Mouse (Mus musculus) retina, postnatal 7 days (tissue): Measurements from ENCODE around the gene E130114P18Rik.
A peak's percentile ranks its signal among the peaks of the same experiment; 100 is the strongest.

Experiments
- DNase-seq: peaks from one replicate; pipeline ENCODE4 v3.0.0-alpha.2; 2012; ENCODE audit warnings: low read depth, low spot score

E130114P18Rik gene

GRCm38 (mm10) chr4:97648825-97649625 lies 128.9 kb downstream of the E130114P18Rik start:
- DNase-seq, result peak; percentile 39

DNA sequence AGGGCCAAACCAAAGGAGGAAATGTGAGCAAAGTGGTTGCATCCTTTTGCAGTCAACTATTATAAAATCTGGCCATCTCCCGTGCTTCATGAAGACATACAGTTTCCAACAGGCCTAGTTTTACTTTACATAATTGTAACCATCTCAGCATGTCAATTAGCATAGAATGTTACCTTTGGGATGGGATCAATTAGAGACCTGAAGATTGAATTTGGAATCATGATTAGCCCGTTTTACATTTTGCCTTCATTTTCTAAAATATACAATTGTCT lies 129.5 kb downstream of the E130114P18Rik start:
- no peak for DNase-seq

- DNase-seq, result no peak
These were observed 130.0 kb downstream of the E130114P18Rik start for GRCm38 (mm10) chr4:97647700-97648435.

DNA sequence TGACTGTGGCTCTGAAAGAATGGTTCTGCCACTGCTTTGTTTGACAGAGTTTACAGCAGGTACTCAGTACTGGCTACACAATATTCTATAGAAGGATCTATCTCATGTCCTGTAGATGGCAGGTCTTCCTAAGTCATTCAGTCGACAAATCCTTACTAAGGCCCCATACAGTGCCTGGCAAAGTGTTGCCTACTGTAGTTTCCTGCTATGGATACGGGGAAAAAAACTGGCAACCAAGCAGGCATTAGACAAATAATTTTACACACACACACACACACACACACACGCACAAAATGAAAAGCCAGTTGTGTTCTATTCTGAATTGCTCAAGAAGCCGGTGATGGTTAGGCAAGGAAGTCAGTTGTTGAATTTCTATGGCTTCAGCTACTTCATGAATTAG lies 130.6 kb downstream of the E130114P18Rik start:
- DNase-seq, result no peak

DNA sequence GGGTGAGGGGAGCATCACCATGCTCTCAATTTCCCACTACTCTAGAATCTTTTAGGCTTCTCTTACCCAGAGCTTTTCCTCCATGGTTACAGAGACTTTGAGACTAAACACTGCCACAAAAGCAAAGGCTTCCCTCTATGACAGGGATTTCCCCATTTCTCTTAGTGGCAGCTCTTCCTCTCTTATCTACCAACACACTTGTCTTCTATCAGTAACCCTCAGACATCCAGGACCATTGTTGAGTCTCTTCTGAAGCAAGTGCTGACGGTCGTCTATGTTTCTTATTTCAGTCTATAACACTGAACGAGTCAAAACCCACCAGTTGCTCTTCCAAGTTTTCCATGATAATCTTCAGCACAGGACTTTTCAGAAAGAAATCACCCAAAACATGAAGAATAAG lies 137.5 kb downstream of the E130114P18Rik start:
- no peak for DNase-seq

- DNase-seq, result no peak
These were observed 141.3 kb downstream of the E130114P18Rik start for GRCm38 (mm10) chr4:97636569-97636968.

GRCm38 (mm10) chr4:97635757-97636292 lies 142.1 kb downstream of the E130114P18Rik start:
- DNase-seq, result no peak

DNA sequence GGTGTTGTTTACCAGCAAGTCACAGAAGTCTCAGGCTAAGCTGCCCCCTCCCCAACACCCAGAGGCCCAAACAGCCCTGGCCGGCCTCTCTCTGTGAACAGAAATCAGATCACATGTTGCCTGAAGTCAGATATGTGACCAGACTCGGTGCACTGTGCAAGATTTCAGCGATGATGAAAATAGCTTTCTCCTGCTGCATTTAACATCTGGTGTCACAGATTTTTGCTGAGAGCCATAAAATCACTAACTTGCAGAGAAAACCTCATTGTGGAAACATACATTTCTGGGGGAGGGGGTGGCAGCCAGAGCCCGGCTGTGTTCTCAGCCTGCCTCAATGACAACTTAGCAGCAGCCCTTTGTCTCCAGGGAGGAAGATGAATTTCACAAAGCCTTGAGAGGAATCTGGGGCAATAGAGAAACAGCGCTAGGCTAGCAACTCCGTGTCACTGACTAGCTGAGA lies 142.6 kb downstream of the E130114P18Rik start:
- no peak for DNase-seq

DNA sequence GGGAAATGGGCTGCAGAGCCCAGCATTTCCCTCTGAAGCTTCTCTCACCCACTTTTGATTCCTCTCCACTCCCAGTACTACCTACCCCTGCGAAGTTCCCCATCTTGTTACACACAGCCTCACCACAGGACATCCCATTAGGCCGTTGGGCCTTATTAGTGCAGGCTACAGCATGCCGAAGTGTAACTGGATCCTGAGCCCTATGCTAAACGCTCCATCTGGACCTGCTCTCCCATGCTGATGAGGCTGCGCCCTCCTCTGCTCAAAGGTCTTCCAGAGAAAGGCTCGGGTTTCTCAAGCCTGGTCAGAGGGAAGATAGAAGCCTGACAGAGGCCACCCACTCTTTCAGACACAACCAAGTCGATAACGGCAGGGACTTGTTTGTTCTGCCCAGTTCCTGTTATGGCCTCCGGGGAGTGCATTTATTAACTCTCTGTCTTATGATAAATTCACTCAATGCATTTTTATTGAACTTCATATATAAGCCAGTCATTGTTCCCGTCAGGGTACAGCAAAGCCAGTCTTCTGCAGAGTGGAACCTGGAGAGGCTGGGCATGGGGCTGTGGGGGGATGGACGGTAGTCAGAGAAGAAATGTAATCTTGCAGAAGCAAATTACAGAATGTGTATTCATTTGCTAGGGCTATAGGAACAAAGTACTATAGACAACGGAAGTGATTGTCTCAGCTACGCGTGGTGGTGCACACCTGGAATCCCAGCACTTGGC lies 148.8 kb downstream of the E130114P18Rik start:
- DNase-seq, result no peak

GRCm38 (mm10) chr4:97626002-97626720 lies 151.7 kb downstream of the E130114P18Rik start:
- no peak for DNase-seq

- DNase-seq, result no peak
These were observed 154.7 kb downstream of the E130114P18Rik start for GRCm38 (mm10) chr4:97623165-97623564.

DNA sequence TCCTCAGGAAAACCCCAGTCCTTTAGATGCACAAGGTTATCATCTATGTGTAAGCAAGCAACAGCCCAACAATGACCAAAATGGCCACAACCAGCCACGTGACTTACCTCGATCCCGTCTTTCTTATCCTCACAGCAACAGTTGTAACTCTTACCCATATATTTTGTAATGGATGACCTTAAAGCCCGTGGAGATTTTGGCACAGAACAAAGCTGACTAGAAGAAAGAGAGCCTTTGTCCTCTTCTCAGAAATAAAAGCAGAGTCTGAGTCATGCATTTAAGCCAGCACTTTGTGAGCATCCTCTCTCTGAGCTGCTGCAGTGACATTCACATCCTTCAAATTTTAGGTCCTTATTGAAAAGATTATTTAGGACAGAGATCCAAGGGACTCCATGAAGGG lies 156.1 kb downstream of the E130114P18Rik start:
- no peak for DNase-seq

- DNase-seq, result no peak
These were observed 157.5 kb downstream of the E130114P18Rik start for GRCm38 (mm10) chr4:97620409-97620808.

GRCm38 (mm10) chr4:97618668-97619373 lies 159.1 kb downstream of the E130114P18Rik start:
- no peak for DNase-seq

DNA sequence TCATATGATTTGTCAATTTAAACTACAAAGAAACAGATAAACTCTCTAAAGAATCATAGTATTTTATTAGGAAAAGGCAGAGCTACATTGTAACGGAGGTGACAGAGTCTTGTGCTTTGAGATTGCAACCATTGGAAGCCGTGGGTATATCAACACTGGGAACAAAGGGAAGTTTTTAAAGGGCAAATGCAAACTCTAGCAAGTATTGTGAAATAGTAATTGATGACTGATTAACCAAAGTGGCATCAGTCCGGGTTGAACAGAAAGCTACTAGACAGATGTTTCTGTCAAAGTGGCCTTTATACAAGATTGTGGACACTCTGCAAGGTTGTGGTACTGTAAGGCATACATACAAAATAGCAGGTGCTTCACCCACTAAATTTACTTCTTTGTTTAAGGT lies 162.8 kb downstream of the E130114P18Rik start:
- no peak for DNase-seq

DNA sequence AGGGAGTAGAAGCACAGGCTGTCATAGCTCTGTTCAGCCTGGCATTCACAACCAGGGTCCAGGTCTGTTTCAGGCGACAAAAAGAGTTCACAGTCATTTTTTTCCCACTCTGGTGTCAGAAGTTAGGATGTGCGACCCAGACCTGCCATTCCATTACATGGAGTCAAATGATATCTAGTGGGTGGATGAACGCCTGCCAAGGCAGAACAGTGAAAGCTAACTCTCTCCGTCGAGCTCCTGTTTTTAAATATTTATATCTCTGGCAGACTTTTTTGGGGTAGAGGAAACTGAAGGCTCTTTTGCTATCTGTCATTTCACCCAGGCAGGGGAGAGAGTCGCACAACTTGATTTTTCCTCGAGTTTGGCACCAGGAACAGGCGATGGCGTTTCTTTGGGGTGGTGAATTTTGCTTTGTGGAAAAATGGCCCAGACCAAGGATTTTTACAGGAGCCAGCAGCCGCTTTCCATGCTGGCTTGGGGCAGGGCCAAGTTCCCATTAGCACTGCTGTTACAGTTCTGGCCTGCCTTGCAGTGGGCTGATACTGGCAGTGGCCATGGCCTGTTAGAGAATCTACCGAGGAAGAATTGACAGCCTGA lies 166.5 kb downstream of the E130114P18Rik start:
- DNase-seq, result no peak

GRCm38 (mm10) chr4:97609831-97610727 lies 167.8 kb downstream of the E130114P18Rik start:
- no peak for DNase-seq

- DNase-seq, result no peak
These were observed 168.5 kb downstream of the E130114P18Rik start for GRCm38 (mm10) chr4:97609329-97609728.

DNA sequence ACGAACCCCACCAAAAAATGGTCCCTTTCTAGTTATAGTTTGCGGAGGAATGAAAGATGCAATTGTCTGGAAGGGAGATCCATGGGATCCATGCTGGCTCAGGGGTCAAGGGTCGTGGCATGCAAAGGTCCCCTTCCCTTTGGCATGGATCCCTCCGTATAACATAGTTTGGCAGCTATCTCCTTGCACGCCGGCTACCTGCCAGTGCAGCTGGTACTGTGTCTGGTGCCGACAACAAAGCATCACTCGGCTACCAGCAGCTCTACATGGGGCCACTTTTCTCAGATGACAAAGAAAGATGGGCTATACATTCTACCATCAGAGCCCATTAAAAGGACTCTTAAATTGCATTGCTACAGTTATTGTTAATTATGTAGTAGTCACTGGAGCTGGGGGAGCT lies 169.2 kb downstream of the E130114P18Rik start:
- no peak for DNase-seq
